Mouse (Mus musculus) cerebellum, postnatal 10 days (tissue): Measurements from ENCODE around the gene Fgf11.

Experiments used
- DNase-seq, 2 experiments: peaks; one replicate each; pipeline ENCODE4 v3.0.0; 2021; ENCODE audit warnings: mixed read lengths in 2 of 2

The Fgf11 gene

DNA sequence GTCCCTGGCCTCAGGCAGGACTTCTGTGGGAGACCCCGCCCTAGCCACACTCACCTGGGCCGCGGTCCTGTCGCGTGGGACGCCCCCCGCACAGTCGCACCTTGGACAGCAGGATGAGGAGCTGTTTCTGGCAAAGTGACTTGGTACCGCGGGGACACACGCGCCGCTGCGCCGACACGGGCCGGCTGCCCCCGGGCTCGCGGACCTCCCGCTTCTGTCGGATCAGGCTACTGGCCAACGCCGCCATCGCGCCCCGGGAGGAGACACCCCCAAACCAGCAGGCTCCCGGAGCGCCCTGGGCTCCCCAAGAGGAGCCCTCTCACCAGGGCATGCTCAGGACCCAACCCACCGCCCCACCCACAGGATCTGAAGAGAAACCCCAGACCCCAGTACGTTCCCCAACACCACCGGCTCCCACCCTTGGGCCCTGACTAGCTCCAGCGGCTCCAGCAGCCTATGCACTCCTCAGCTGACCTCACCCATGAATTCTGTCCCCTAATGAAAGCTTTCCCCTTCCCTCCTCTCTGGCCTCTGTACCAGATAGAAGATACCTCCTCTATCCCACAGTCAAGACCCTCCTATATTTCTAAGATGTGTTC, at the start of gene Fgf11:
Gene Fgf11, minus strand, starts transcription at position 479 of the 599 bp plus-strand sequence.
- peak; percentile 43 to 56 for DNase-seq

DNA sequence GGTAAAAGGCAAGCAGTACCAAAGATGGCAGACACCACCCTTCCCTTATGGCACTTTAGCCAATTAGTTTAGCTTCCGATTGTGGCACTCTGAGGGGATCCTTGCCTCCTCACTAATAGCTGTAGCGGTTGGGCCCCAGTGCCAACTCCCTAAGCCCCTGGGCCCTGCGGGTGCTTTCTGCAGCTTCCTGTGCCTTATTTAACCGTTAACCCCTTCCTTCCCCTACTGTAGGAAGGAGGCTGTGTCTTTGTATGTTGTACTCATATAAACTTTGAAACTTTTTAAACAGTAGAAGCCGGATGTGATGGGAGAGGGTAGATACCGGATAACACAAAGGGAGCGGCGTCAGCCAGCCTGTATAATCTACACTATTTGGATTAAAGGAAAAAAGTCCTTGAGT, 49.1 kb upstream of the Fgf11 start:
- DNase-seq = no peak

DNA sequence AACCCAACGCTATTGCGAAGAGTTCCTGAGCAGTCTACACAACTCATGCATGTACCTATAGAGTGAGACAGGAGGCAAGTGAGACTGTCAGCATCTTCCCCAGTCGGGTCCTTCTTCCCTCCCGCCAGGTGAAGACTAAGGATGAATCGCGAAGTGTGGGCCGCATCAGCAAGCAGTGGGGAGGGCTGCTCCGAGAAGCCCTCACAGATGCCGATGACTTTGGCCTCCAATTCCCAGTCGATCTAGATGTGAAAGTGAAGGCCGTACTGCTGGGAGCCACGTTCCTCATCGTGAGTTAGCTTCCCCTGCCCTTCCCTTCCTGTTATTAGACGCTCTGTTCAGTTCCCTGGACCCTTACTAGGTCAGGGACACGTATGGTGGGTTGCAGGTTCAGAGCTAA, 48.2 kb upstream of the Fgf11 start:
- no peak for DNase-seq

DNA sequence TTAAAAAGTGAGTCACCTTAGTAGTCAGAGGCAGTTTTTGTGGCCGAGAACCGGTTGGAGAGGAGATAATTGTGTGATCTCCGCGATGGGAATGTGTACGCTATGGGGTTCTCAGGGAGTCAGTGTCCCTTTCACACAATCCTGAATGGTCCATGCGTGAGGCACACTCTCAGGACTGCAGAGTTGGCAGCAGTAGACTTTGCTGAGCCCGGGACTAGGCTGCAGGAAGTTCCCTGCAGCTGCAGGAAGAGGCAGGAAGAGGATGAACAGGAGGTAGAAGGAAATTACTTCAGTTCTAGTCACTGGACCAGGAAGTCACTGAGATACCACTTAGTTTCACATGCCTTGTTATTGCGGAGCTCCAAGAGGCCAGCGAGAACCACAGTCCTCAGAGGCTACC, 47.5 kb upstream of the Fgf11 start:
- DNase-seq = no peak

- DNase-seq = peak; percentile 87 to 88
Measured at GRCm38 (mm10) chr11:69848021-69848420, 46.4 kb upstream of the Fgf11 start.

DNA sequence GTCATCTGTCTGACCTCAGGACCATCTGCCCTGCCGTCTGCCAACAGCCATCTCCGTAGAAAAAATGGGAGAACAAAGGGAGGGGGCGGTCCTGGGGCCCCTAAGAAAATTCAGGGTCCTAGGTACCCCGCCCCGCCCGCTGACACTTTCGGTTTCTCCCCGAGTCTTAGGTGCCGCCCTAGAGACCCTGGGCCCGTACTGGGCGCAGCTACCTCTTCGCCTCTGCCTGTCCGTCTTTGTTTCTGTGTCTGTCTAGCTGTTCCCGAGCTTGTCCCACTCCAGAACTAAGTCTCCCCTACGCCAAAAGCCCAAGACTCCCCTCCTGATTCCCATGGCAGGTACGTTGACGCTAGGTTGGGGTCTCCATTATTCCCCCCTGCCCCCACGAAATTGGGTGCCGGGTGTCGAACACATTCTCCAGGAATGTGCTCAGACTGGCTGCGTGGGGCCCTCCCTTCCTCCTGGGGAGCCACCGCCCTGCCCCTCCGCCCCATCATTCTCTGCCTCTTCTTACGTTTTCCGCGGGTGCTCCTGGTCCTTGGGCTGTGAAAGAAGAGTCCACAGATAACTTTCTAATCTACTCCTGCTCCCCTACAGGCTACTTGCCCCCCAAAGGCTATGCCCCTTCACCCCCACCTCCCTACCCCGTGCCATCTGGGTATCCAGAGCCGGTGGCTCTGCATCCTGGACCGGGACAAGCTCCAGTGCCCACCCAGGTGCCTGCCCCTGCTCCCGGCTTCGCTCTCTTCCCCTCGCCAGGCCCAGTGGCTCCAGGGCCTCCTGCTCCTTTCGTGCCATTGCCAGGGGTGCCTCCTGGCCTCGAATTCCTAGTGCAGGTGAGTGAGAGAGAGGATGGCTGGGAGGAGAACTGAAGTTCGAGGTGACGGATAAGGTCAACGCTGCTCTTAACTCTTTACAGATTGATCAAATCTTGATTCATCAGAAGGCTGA, 45.4 kb upstream of the Fgf11 start:
- DNase-seq = peak; percentile 53 to 64

DNA sequence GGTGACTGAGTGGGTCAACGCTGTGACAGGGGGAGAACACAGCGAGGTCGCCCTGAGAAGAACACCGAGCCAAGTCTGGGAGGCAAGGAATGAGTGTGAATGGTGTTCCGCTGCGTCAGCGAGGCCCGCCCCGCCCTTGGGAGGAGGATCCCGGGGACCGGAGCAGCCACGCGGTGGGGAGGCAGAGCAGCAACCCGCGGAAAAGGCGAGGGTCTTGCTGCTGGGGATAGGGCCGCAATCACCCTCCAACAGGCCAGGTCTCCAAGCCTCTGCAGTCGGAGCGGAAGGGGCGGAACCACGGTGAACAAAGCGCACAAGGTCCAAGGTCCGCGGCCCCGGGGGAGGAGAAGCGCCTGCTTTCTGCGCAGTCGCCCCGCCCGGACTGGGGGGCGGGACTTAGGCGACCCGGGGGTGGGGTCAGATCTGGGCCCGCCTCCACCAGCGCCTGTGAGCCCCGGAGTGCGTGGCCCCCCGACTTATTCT, 44.6 kb upstream of the Fgf11 start, which contains the start of gene Plscr3:
Gene Plscr3, plus strand, starts transcription at position 179 of the 483 bp plus-strand sequence.
- DNase-seq = peak; percentile 97 to 98

DNA sequence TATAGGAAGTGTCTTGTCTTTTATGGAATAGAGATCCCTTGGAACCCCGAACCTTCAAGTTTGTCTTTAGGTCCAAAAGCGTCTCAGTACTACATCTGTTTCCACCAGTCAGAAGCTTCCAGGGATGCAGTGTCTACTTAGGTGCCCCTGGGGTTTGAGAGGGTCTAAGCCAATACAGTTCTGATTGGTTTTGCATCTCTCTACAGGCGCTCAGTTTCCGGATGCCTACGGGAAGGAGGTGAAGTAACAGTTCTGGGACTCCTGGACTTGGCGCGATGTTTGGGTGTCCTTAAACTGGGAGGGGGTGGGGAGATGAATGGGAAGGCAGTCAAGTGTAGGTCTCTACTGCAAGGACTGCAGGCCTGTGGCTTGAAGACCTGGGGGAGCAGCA, 37.1 kb upstream of the Fgf11 start:
- peak in 1 of 2 experiments; percentile 48 for DNase-seq

- peak; percentile 98 to 99 for DNase-seq
Measured at GRCm38 (mm10) chr11:69837952-69838713, 36.5 kb upstream of the Fgf11 start, which contains the start of gene Tmem256. TSS of gene Tmem256 (plus strand) at chr11:69838514.

GRCm38 (mm10) chr11:69837604-69837951, 35.9 kb upstream of the Fgf11 start, which contains the start of gene Nlgn2:
TSS of gene Nlgn2 (minus strand) at chr11:69837784.
- DNase-seq = peak; percentile 94 to 95

GRCm38 (mm10) chr11:69836703-69837576, 35.3 kb upstream of the Fgf11 start:
- peak; percentile 71 to 73 for DNase-seq

DNA sequence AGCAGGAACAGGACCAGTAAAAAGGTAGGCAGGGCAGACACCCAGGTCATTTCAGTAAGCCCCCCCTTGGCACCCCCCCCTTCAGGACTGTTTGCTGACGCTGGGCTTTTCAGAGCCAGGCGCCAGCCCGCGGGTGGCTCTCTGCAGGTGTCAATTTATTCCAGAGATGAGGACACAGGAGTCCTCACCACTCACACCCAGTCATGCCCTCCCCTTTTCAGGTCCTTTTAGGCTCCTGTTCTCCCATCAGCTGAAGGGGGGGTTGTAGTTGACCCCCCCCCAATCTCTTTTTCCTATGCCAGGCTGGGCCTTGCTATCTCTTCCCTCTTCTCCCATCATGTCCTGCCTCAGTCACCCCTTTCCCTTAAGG, 34.3 kb upstream of the Fgf11 start:
- DNase-seq = peak in 1 of 2 experiments; percentile 56

GRCm38 (mm10) chr11:69835326-69835965, 33.8 kb upstream of the Fgf11 start:
- DNase-seq = peak in 1 of 2 experiments; percentile 50

DNA sequence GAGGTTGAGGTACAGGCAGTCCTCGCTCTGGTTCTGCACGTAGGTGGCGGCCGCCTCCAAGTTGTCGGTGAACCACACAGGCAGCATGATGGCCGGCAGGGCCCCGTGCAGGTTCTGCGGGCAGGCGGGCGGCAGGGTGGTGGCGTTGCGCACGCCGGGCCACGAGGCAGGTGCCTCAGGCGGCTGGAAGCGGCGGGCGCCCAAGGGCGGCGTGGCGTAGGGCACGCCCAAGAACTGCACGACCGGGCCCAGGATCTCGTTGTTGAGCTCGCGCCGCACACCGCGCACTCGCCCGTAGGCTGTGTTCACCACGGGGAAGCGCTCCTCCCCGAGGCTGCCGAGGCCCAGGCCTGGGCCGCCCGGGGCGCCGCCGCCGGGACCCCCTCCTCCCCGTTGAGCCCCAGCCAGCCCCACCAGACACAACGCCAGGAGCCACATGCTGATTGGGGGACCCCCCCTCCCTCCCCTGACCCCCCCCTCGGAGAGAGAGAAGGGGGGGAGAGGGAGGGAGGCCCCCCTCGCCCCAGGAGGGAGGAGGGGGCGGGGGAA, 32.4 kb upstream of the Fgf11 start:
- no peak for DNase-seq

DNA sequence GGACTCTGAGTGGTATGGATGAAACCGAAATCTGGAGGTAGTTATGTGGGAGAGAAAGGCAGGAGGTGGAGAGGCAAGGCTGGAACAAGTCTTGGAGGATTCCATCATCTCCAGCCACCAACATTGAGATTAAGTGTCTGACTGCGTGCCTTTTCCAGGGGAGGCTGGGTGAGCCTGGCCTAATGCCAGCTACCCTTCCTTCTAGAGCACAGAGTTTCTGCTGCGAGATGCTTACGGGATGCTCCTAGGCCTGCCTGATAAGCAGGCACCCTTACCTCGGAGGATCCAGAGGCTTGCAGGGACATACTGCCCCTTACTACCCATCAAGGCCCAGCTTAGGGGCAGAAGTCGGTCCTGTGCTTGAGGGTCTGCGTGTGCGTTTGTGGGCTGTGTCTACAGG, 31.9 kb upstream of the Fgf11 start:
- no peak for DNase-seq

DNA sequence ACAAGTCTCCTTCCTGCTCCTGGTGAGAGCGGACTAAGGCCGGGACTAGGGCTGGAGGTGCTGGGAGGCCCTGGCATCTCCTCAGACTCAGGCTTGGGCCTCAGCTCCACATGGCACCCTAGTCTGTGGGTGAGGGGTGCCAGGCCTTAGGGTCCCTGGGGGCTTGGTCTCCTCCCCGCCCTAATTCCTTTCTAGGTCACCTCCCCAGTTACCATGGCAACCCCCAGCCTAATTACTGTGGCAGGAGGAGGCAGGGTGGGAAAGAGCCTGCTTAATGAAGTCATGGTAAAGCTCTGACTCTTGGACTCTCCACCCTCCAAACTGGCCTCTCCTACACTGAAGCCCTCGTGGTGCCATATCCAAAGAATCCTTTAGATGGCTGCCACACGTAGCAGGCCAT, 27.2 kb upstream of the Fgf11 start:
- DNase-seq = peak; percentile 57 to 60

DNA sequence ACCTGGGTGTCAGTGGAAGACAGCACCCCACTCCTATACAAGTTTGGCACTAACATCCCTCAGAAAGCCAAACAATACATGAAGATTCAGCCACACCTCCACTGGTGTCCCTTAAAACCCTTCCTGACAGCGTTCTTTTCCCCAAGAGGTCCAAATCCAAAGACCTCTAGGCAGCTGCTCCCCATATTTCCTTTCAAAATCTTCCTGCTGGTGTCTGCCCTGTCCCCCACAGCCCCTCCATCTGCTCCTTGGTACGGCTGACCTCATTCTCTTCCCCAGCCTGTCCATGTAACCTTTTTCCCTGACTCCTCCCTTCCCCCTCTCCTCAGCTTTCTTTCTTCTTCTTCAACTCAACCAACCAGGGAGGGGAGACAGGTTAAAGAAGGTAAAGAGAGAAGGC, 21.8 kb upstream of the Fgf11 start:
- DNase-seq = peak in 1 of 2 experiments; percentile 61

DNA sequence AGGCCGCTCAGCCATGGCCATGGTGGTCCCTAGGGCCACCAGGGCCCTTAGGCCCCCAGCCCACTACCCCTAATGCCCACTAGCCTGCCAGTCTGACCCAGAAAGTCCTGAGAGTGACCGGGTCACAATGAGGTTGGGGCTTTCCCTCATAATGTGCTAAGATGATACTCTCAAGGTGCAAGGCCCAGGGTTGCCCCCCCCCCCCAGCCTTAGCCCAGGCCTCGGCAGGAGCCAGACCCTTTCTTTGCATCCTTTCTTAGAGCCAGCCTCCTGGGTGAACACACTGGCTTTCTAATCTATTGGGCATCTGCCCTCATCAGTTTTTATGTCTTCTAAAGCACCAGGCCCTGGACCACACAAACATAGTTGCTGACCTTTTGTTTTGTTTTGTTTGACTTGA, 20.4 kb upstream of the Fgf11 start, which contains the start of gene Spem1:
Gene Spem1, minus strand, starts transcription at position 101 of the 400 bp plus-strand sequence.
- no peak for DNase-seq

DNA sequence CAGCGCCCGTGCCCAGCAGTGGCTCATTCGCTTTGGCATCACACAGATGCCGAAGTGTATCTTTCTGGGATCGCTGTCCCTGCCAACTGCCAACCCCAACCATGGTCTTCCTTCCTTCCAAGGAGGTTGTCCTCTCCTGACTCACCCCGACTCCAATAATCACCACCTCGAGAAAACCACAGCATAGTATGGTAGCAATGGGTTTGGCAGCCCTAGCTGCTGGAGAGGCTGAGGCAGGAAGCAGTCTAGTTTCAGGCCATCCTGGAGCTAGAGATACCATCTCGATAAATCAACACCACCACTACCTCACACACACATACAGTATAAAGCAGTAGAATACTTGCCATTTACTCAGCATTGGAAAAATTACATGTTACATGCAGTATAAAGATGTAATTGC, 17.2 kb upstream of the Fgf11 start:
- DNase-seq = no peak

- DNase-seq = no peak
Measured at GRCm38 (mm10) chr11:69818365-69818764, 16.7 kb upstream of the Fgf11 start, which contains the start of gene Spem2. TSS of gene Spem2 (minus strand) at chr11:69818465.

DNA sequence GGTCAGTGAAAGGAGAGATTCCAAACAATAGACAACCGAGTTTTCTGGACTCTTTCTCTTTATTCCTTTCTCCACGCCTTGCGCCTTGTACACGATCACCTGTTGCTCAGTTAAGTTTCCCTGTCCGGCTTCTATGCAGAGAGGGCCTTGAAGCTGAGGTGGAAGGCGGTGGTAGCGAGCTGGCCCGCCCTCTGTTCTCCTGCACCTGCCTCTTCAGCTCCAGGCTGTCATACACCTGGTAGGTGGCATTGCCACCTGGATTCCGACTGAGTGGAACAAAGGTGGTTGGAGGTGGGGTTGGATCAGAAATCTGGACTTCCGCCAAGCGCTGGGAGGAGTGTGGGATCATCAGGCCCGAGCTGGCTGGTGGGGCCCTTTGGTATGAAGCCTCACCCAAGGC, 14.9 kb upstream of the Fgf11 start:
- DNase-seq = no peak
